Mouse (Mus musculus) liver (tissue): ENCODE measurements at regions not wholly inside any gene's neighbourhood (a gene's known extent, or its start where the extent isn't known, plus 50 kb on each side); places are given as distances from the start of the nearest gene placed in this dataset.

ENCODE experiments used
- DNase-seq: peaks from one replicate; pipeline ENCODE4 v3.0.0-alpha.2; 2020; ENCODE audit warnings: mixed read lengths

GRCm38 (mm10) chr8:92209081-92209480, 148.3 kb upstream of the Irx5 start:
- no peak for DNase-seq

DNA sequence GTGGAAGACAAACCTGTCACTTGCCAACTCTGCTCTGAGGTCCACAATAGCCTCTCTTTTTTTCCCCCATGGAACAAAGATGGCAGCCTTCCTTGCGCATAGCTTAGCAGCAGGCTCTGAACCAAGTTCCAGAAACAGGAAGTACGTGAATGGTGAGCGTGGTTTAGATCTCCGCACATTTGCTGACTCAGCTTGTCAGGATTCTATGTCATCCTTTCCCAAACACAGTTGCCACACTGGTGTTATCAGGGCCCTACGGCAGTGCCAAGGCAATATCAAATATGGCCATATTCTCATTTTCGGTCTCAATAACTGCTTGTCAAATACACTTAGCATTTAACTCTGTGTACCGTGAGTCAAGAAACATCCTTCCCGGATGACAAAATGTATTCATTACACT, 161.8 kb upstream of the Irx5 start:
- DNase-seq: no peak

DNA sequence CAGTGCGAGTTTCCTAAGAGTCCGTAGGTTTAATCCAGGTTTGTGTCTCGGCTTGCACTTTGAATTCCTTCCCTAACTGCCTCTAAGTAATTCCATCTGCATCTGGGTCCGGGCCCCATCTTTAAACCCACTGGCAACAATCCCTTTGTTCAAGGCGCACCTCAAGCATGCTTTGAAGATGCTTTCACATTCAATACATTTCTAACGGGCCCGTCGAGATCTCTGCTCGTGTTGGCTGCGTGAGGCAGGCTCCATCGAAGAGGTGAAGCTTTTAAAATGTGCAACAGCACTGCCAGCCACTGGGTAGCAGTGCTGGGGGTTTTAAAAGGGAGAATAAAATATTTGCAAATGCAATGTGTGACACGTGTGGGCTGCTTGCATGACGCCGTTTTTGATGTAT, 163.4 kb upstream of the Irx5 start:
- no peak for DNase-seq

DNA sequence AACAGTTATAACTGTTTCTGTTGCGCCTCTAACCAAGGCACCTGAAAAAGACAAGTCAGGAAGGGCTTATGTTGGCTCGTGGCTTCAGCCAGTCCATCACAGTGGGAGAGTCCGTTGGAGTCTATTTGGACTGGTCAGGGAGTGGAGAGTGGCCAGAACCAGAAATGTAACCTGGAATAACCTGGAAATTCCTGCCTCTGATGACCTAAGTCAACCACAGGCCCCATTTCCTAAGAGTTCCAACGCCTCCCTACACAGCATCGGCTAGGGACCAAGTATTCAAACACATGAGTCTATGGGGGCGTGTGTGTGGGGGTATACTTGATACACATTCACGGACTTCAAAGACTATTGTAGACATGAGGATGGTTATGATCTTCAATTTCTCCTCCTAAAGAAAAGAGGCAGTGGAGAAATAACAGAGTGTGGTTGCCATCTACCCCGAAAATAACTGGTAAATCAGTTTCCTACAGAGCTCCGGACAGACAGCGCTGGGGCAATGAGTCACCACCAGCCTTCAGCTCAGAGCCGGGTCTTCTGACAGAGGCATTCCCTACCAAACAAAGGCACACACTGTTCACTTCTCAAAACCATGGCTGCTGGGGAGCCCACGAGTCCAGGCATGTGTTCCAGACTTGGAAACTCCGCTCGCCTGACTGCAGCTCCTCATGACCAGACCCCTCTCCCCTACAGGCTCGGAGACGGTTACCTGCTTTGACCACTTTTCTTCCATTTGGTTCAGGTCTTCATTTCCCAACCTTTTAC, 167.0 kb upstream of the Irx5 start:
- no peak for DNase-seq

DNA sequence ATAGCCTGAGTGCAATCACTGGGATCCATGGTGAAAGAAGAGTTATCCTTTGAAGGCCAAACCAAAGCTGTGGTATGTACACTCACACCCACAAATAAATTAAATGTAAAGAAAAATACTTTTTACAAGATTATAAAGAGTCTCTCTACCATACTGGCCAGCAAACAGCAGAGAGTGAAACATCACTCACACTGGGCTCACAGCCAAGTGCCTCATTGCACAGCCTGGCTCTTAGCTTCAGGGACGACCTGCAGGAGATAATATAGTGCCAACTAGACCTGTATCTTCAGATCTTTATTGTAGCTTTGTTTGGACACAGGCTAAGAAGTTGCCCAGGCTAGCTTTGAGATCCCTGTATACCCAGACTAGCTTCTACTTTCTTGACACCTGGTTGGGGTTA, 174.1 kb upstream of the Irx5 start:
- no peak for DNase-seq

DNA sequence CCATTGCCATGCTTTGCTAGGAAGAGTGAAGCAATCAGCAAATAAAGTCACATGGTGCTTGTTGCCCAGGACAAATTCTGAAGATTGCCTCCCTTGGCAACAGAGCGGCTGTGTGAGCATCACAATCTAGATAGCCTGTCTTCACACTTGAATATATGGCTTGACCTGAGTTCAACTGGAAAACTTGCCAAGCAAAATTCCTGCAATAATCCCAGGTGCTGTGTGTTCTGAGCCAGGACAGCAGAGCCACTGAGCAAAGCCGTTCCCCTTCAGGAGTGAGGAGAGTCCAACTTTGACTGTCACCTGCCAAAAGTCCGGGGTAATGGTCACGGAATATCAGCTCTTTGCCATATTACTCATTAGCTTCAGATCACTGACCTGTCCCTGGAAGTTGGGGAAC, 176.8 kb upstream of the Irx5 start:
- no peak for DNase-seq

GRCm38 (mm10) chr8:92179327-92179726, 178.1 kb upstream of the Irx5 start:
- DNase-seq: no peak

- DNase-seq: no peak
Measured at GRCm38 (mm10) chr8:92176101-92176500, 181.3 kb upstream of the Irx5 start.

DNA sequence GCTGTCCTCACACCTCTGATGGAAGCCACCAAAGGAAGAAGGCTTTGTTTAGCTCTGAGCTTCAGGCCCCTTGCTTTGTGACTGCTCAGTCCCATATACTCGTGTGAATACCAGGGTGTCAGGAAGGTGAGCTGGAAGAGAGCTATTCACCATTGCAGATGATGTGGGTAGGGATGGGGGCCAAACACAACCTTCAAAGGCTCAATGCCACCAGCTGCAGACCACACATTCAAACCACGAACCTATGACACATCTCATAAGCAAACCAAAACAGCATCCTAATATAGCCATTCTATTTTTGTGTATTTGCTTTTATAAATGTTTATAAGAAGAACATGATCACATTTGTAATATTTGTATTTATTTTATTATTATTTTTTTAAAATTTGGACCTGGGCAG, 183.3 kb upstream of the Irx5 start:
- DNase-seq: no peak

GRCm38 (mm10) chr8:92171578-92171977, 185.8 kb upstream of the Irx5 start:
- no peak for DNase-seq

DNA sequence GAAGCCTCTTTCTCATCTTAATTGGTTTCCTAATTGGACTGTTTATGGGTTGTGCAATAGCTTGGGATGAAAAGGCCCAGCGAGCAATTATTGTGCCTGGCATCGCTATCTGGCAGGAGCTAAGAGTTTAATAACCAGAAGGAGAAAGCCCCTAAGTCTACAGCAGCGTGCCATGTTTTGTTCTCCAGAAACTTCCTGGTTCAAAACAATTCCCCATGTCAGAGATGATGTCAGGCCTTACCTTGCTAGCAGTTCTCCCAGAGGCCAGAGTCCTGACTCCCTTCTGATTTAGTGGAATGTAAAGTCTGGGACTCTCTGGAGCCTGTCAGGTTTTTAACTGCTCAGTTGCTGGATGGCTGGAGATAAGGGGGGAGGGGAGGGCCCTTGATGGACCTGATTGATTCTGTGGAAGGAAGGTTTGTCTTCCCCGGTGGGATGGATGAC, 190.1 kb upstream of the Irx5 start:
- DNase-seq: no peak

GRCm38 (mm10) chr8:92165306-92165705, 192.1 kb upstream of the Irx5 start:
- DNase-seq: no peak

- DNase-seq: no peak
Measured at GRCm38 (mm10) chr8:92164496-92164895, 192.9 kb upstream of the Irx5 start.

GRCm38 (mm10) chr8:92161002-92161401, 196.4 kb upstream of the Irx5 start:
- DNase-seq: no peak

DNA sequence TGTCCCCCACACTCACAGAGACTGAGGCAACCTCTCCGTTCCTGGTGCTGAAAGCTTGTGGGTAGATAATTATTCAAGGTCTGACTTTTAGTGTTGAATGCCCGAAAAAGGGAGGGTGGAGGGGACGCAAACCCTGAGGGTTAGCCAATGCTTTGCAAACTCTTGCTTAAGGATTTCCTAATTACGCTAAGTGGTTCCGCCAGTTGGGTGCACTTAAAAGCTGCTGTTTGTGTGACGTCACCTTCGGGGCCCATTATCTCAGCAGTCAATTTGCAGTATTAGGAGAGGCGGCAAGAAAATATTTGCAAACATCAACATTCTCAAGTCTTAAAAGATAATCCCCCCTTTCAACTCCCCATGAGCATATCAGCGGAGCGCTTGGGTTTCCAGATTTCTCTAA, 199.2 kb upstream of the Irx5 start:
- DNase-seq: no peak

GRCm38 (mm10) chr8:92152478-92152877, 204.9 kb upstream of the Irx5 start:
- DNase-seq: no peak

GRCm38 (mm10) chr8:92147672-92148071, 209.8 kb upstream of the Irx5 start:
- no peak for DNase-seq

- no peak for DNase-seq
Measured at GRCm38 (mm10) chr8:92137091-92137882, 220.1 kb upstream of the Irx5 start.

- no peak for DNase-seq
Measured at GRCm38 (mm10) chr8:92136413-92136812, 221.0 kb upstream of the Irx5 start.

DNA sequence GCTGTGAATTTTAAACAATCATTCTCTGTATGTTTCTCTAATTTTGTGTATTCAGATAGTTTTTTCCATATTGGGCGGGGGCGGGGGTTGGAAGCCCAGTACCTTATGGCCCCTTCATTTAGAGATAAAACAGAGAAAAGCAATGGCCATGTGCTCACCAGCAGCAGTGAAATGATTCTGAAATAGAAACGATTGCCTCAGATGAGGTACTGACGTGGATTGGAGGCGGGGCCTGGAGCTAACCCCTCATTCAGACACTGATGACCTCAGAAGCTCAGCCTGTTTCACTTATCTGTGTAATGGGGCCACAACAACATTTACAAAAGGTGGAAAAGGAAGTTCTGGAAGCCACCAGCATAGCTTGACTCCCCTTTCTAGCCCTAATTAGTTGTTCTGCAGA, 223.0 kb upstream of the Irx5 start:
- no peak for DNase-seq

GRCm38 (mm10) chr8:92133484-92134406, 223.7 kb upstream of the Irx5 start:
- no peak for DNase-seq

- DNase-seq: no peak
Measured at GRCm38 (mm10) chr8:92132949-92133348, 224.5 kb upstream of the Irx5 start.

DNA sequence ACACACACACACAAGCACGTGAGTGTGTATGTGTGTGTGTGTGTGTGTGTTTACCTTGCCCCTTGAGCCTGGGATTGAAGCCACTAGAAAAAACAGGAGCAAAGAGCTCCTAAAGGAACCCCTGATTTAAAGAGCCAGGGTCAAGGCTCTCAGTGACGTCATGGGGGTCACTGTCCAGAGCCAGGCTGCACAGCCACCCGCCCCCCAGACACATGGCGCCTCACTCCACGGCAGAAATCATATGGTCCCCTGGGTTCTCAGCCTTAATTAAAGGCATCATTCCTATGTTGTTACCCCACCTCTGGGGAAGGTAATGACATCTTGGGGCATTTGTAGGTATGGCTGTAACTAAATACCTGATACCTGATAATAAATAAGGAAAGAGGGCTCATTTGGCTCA, 224.9 kb upstream of the Irx5 start:
- DNase-seq: no peak
